Mouse (Mus musculus) megakaryocyte, embryonic 14.5 days (primary cell): Measurements from ENCODE around the gene Ints12. TPM values are rescaled to one million over a fixed set of nuclear protein-coding genes. Genes with fewer than 3 reads are reported as not detected.
A peak's percentile ranks its signal among the peaks of the same experiment; 100 is the strongest.

Experiments
- H3K27me3 ChIP-seq: replicated peaks from 2 replicates; pipeline ENCODE3; 2012; ENCODE audit warnings: inconsistent platforms
- H3K36me3 ChIP-seq: replicated peaks from 2 replicates; pipeline ENCODE3; 2012; ENCODE audit warnings: low read length, inconsistent platforms, mixed read lengths
- H3K4me1 ChIP-seq: 2 replicates; pipeline ENCODE4 v1.6.1; 2012; ENCODE audit warnings: inconsistent platforms
- H3K4me3 ChIP-seq: replicated peaks from 2 replicates; pipeline ENCODE3; 2012; ENCODE audit warnings: moderate library complexity, mild to moderate bottlenecking, inconsistent platforms
- H3K9me3 ChIP-seq: 2 replicates; pipeline ENCODE4 v1.6.1; 2012; ENCODE audit warnings: inconsistent platforms
- FLI1 ChIP-seq: IDR thresholded peaks from 2 replicates; pipeline ENCODE4 v1.6.1; 2012; ENCODE audit warnings: low read length, inconsistent platforms, mixed read lengths
- GATA1 ChIP-seq: IDR thresholded peaks from 3 replicates; pipeline ENCODE4 v1.6.1; 2012; ENCODE audit warnings: mixed read lengths, low read length, inconsistent platforms, borderline replicate concordance
- polyA plus RNA-seq: library from polyadenylated mRNA; stranded (reverse); fragments of >175 nt; gene quantifications from 2 replicates; pipeline ENCODE4 v1.2.3, GENCODE M21; 2012; ENCODE audit warnings: low replicate concordance; ENCODE audit not compliant: insufficient read depth

The Ints12 gene
- 2.5 TPM in 1 of 2 replicates, not detected in the other for polyA plus RNA-seq

GRCm38 (mm10) chr3:133091664-133092273 is at the start of gene Ints12, which contains the start of gene Gstcd:
Gene Ints12 (plus strand): TSS chr3:133091840.
Gene Gstcd (minus strand): TSS chr3:133092033.
- no peaks in the 10 kb centered on the region for H3K27me3 ChIP-seq
- H3K36me3 ChIP-seq, result peaks cover 14% of the 10 kb centered on the region
- H3K4me3 ChIP-seq, result peak within 1 kb of the TSS; percentile 92
- peaks cover 40% of the 10 kb centered on the region for H3K4me1 ChIP-seq
- TF ChIP-seq FLI1 (peak; percentile 93; the same call in 1 of the 2 replicates), GATA1 (no peak)
- H3K9me3 ChIP-seq, result no peaks in the 10 kb centered on the region

- Histone ChIP-seq H3K4me1 (no peaks in the 10 kb centered on the region), H3K27me3 (no peaks in the 10 kb centered on the region), H3K36me3 (peaks cover 47% of the 10 kb centered on the region), H3K9me3 (no peaks in the 10 kb centered on the region), H3K4me3 (no peak overlapping the region)
- TF ChIP-seq FLI1 (no peak), GATA1 (no peak)
These were observed 39.6 kb upstream of the Ints12 start for GRCm38 (mm10) chr3:133052068-133052467.

- no peak for TF ChIP-seq GATA1
- no peak for TF ChIP-seq FLI1
- Histone ChIP-seq H3K36me3 (peaks cover 71% of the 10 kb centered on the region), H3K4me1 (peaks cover 17% of the 10 kb centered on the region)
These were observed 16.1 kb upstream of the Ints12 start for GRCm38 (mm10) chr3:133075560-133075959.

GRCm38 (mm10) chr3:133082736-133083135 is 8.9 kb upstream of the Ints12 start:
- H3K9me3 ChIP-seq, result no peaks in the 10 kb centered on the region
- TF ChIP-seq FLI1 (no peak), GATA1 (no peak)
- no peaks in the 10 kb centered on the region for H3K27me3 ChIP-seq
- peaks cover 8% of the 10 kb centered on the region for H3K4me1 ChIP-seq
- H3K36me3 ChIP-seq, result peaks cover 71% of the 10 kb centered on the region
- no peak overlapping the region for H3K4me3 ChIP-seq

More at GRCm38 (mm10) chr3:133075560-133075959, 16.1 kb upstream of the Ints12 start:
- Histone ChIP-seq H3K9me3 (no peaks in the 10 kb centered on the region), H3K27me3 (no peaks in the 10 kb centered on the region), H3K4me3 (no peak overlapping the region)

GRCm38 (mm10) chr3:133085858-133086257 is 5.8 kb upstream of the Ints12 start:
- Histone ChIP-seq H3K4me1 (peaks cover 16% of the 10 kb centered on the region), H3K27me3 (no peaks in the 10 kb centered on the region), H3K36me3 (peaks cover 42% of the 10 kb centered on the region), H3K9me3 (no peaks in the 10 kb centered on the region), H3K4me3 (no peak overlapping the region)
- TF ChIP-seq FLI1 (no peak), GATA1 (no peak)

GRCm38 (mm10) chr3:133090247-133091120 is 1.2 kb upstream of the Ints12 start:
- Histone ChIP-seq H3K4me1 (peaks cover 35% of the 10 kb centered on the region), H3K36me3 (peaks cover 1% of the 10 kb centered on the region), H3K27me3 (no peaks in the 10 kb centered on the region), H3K9me3 (no peaks in the 10 kb centered on the region), H3K4me3 (peak overlapping the region; percentile 92)
- TF ChIP-seq FLI1 (no peak), GATA1 (no peak)

- Histone ChIP-seq H3K4me1 (peaks cover 42% of the 10 kb centered on the region), H3K4me3 (peak overlapping the region; percentile 92), H3K9me3 (no peaks in the 10 kb centered on the region), H3K27me3 (no peaks in the 10 kb centered on the region), H3K36me3 (peaks cover 8% of the 10 kb centered on the region)
- TF ChIP-seq GATA1, result no peak
These were observed 448 bp upstream of the Ints12 start for GRCm38 (mm10) chr3:133091121-133091663.

GRCm38 (mm10) chr3:133092274-133092853 is 724 bp downstream of the Ints12 start:
- Histone ChIP-seq H3K27me3 (no peaks in the 10 kb centered on the region), H3K36me3 (peaks cover 20% of the 10 kb centered on the region), H3K4me3 (peak overlapping the region; percentile 92), H3K9me3 (no peaks in the 10 kb centered on the region), H3K4me1 (peaks cover 40% of the 10 kb centered on the region)
- TF ChIP-seq GATA1 (no peak), FLI1 (no peak)

- H3K9me3 ChIP-seq, result no peaks in the 10 kb centered on the region
- H3K4me1 ChIP-seq, result peaks cover 40% of the 10 kb centered on the region
These were observed 1.3 kb downstream of the Ints12 start for GRCm38 (mm10) chr3:133092936-133093335.

More at GRCm38 (mm10) chr3:133092936-133093335, 1.3 kb downstream of the Ints12 start:
- peak overlapping the region; percentile 92 for H3K4me3 ChIP-seq
- no peaks in the 10 kb centered on the region for H3K27me3 ChIP-seq
- peaks cover 25% of the 10 kb centered on the region for H3K36me3 ChIP-seq
- TF ChIP-seq FLI1, result no peak
- no peak for TF ChIP-seq GATA1
